Mouse (Mus musculus): ENCODE measurements around the gene Actl10. TPM values are rescaled to one million over a fixed set of nuclear protein-coding genes. Genes with fewer than 3 reads are reported as not detected.

The Actl10 gene
- total RNA-seq, 2 experiments from 2014 or later, result not detected

GRCm38 (mm10) chr2:154551927-154552326, 351 bp downstream of the Actl10 start:
- DNase-seq, result no peak

GRCm38 (mm10) chr2:154552424-154552907, 890 bp downstream of the Actl10 start:
- DNase-seq, result peak; percentile 71 to 75

GRCm38 (mm10) chr2:154555235-154555634, 3.7 kb downstream of the Actl10 start:
- DNase-seq, result no peak

- peak in 1 of 2 experiments; percentile 35 for DNase-seq
Measured at GRCm38 (mm10) chr2:154557184-154557832, 5.7 kb downstream of the Actl10 start.

- peak in 1 of 2 experiments; percentile 27 for DNase-seq
Measured at GRCm38 (mm10) chr2:154558264-154559039, 6.9 kb downstream of the Actl10 start, which contains the start of gene Necab3. Necab3 (minus strand) TSS chr2:154558890.

- no peak for DNase-seq
Measured at GRCm38 (mm10) chr2:154563612-154564170, 12.1 kb downstream of the Actl10 start.

- DNase-seq, result no peak
Measured at GRCm38 (mm10) chr2:154565562-154565961, 14.0 kb downstream of the Actl10 start.

- no peak for DNase-seq
Measured at GRCm38 (mm10) chr2:154566641-154567040, 15.1 kb downstream of the Actl10 start.

GRCm38 (mm10) chr2:154567766-154568165, 16.2 kb downstream of the Actl10 start:
- DNase-seq, result no peak

- peak in 1 of 2 experiments; percentile 19 for DNase-seq
Measured at GRCm38 (mm10) chr2:154568329-154569070, 16.9 kb downstream of the Actl10 start.

- peak; percentile 50 to 54 for DNase-seq
Measured at GRCm38 (mm10) chr2:154569071-154569748, 17.6 kb downstream of the Actl10 start.

- DNase-seq, result peak; percentile 91 to 96
Measured at GRCm38 (mm10) chr2:154569836-154570286, 18.3 kb downstream of the Actl10 start, which contains the start of gene E2f1. E2f1 (minus strand) TSS chr2:154569892.

- DNase-seq, result no peak
Measured at GRCm38 (mm10) chr2:154570666-154571065, 19.1 kb downstream of the Actl10 start.

GRCm38 (mm10) chr2:154571266-154571665, 19.7 kb downstream of the Actl10 start:
- no peak for DNase-seq

GRCm38 (mm10) chr2:154571976-154572375, 20.4 kb downstream of the Actl10 start:
- no peak for DNase-seq

GRCm38 (mm10) chr2:154572996-154573395, 21.4 kb downstream of the Actl10 start:
- DNase-seq, result no peak

- DNase-seq, result no peak
Measured at GRCm38 (mm10) chr2:154574271-154574670, 22.7 kb downstream of the Actl10 start.

- DNase-seq, result no peak
Measured at GRCm38 (mm10) chr2:154576876-154577743, 25.5 kb downstream of the Actl10 start.

GRCm38 (mm10) chr2:154577744-154578067, 26.1 kb downstream of the Actl10 start:
- DNase-seq, result no peak

GRCm38 (mm10) chr2:154580586-154580985, 29.0 kb downstream of the Actl10 start:
- peak; percentile 54 to 67 for DNase-seq

- no peak for DNase-seq
Measured at GRCm38 (mm10) chr2:154581421-154581820, 29.8 kb downstream of the Actl10 start.

All from heart, adult 18-20 months (tissue).